Mouse (Mus musculus) C2C12 (cell line): ENCODE results near the gene Tbc1d10c. TPM values are rescaled to one million over a fixed set of nuclear protein-coding genes. Genes with fewer than 3 reads are reported as not detected.
A peak's percentile ranks its signal among the peaks of the same experiment; 100 is the strongest.

Experiments
- H3K27me3 ChIP-seq: one replicate; pipeline ENCODE4 v1.6.1; 2011; ENCODE audit not compliant: control insufficient read depth, insufficient read depth, insufficient read length
- H3K36me3 ChIP-seq: one replicate; pipeline ENCODE4 v1.6.1; 2011; ENCODE audit not compliant: control insufficient read depth, insufficient read depth
- H3K4me3 ChIP-seq: one replicate; pipeline ENCODE4 v1.5.1; 2011; ENCODE audit warnings: mild to moderate bottlenecking, control low read depth; ENCODE audit not compliant: poor library complexity, insufficient read depth, severe bottlenecking
- H3K79me2 ChIP-seq: one replicate; pipeline ENCODE4 v1.6.1; 2011; ENCODE audit not compliant: control insufficient read depth, insufficient read depth
- H3K79me3 ChIP-seq: one replicate; pipeline ENCODE4 v1.6.1; 2011; ENCODE audit warnings: low read depth, control low read depth
- H3ac ChIP-seq: one replicate; pipeline ENCODE3; 2011; ENCODE audit warnings: low read depth; ENCODE audit not compliant: control insufficient read depth, insufficient read length
- CEBPB ChIP-seq: IDR thresholded peaks from one replicate; pipeline ENCODE4 v1.6.1; 2011; ENCODE audit warnings: low read depth, mild to moderate bottlenecking, control low read depth, moderate library complexity
- CTCF ChIP-seq: IDR thresholded peaks from one replicate; pipeline ENCODE4 v1.5.1; 2011; ENCODE audit not compliant: control insufficient read depth, insufficient read depth, insufficient read length
- FOSL1 ChIP-seq: IDR thresholded peaks from one replicate; pipeline ENCODE4 v1.8.0; 2011; ENCODE audit warnings: mild to moderate bottlenecking, low read length; ENCODE audit not compliant: poor library complexity, insufficient read depth, severe bottlenecking
- MAX ChIP-seq: IDR thresholded peaks from one replicate; pipeline ENCODE4 v1.6.1; 2011; ENCODE audit warnings: mild to moderate bottlenecking, control low read depth
- MYOD1 ChIP-seq: IDR thresholded peaks from one replicate; pipeline ENCODE4 v1.6.1; 2011; ENCODE audit warnings: low read depth; ENCODE audit not compliant: control insufficient read depth, insufficient read length
- MYOG ChIP-seq: IDR thresholded peaks from one replicate; pipeline ENCODE4 v1.6.1; 2011; ENCODE audit not compliant: control insufficient read depth, insufficient read length; ENCODE audit errors: extremely low read depth
- USF1 ChIP-seq: IDR thresholded peaks from one replicate; pipeline ENCODE4 v1.6.1; 2011; ENCODE audit warnings: low read depth, mild to moderate bottlenecking, control low read depth, moderate library complexity
- polyA plus RNA-seq: library from polyadenylated mRNA; unstranded; fragments of >200 nt; fragmentation: generic; extraction: Trizol; gene quantifications from one replicate; pipeline ENCODE4 v1.2.1, GENCODE M21; 2012; ENCODE audit warnings: missing spikeins

Tbc1d10c gene
- polyA plus RNA-seq, 1 experiment = 0.26 TPM

GRCm38 (mm10) chr19:4148819-4149218, 42.3 kb downstream of the Tbc1d10c start:
- H3K27me3 ChIP-seq = no peaks in the 10 kb centered on the region
- peaks cover 15% of the 10 kb centered on the region for H3K79me3 ChIP-seq
- H3ac ChIP-seq = peak overlapping the region; percentile 97
- H3K79me2 ChIP-seq = peaks cover 28% of the 10 kb centered on the region
- TF ChIP-seq CEBPB = no peak
- peaks cover 23% of the 10 kb centered on the region for H3K36me3 ChIP-seq
- H3K4me3 ChIP-seq = peak overlapping the region; percentile 74

GRCm38 (mm10) chr19:4148491-4148806, 42.6 kb downstream of the Tbc1d10c start, which contains the start of gene Coro1b:
TSS of gene Coro1b (plus strand) at chr19:4148619.
- Histone ChIP-seq H3ac (peak within 1 kb of the TSS; percentile 97), H3K4me3 (peak within 1 kb of the TSS; percentile 74), H3K79me3 (peaks cover 15% of the 10 kb centered on the region), H3K79me2 (peaks cover 28% of the 10 kb centered on the region), H3K27me3 (no peaks in the 10 kb centered on the region), H3K36me3 (peaks cover 19% of the 10 kb centered on the region)
- peak; percentile 68 for TF ChIP-seq USF1
- no peak for TF ChIP-seq CEBPB
- TF ChIP-seq FOSL1 = no peak
- peak; percentile 24 for TF ChIP-seq MAX
- TF ChIP-seq MYOD1 = no peak
- no peak for TF ChIP-seq MYOG

- Histone ChIP-seq H3K79me2 (peaks cover 28% of the 10 kb centered on the region), H3K79me3 (peaks cover 15% of the 10 kb centered on the region), H3K27me3 (no peaks in the 10 kb centered on the region), H3K36me3 (peaks cover 18% of the 10 kb centered on the region), H3ac (peak overlapping the region; percentile 31), H3K4me3 (no peak overlapping the region)
- no peak for TF ChIP-seq MAX
- TF ChIP-seq MYOD1 = no peak
- TF ChIP-seq MYOG = no peak
- TF ChIP-seq CTCF = no peak
- TF ChIP-seq FOSL1 = no peak
- TF ChIP-seq CEBPB = no peak
- TF ChIP-seq USF1 = no peak
Observed at GRCm38 (mm10) chr19:4147782-4148490, 43.1 kb downstream of the Tbc1d10c start.

GRCm38 (mm10) chr19:4147022-4147405, 44.1 kb downstream of the Tbc1d10c start:
- peaks cover 15% of the 10 kb centered on the region for H3K36me3 ChIP-seq
- H3K79me2 ChIP-seq = peaks cover 28% of the 10 kb centered on the region
- H3ac ChIP-seq = no peak overlapping the region
- H3K4me3 ChIP-seq = no peak overlapping the region
- H3K27me3 ChIP-seq = no peaks in the 10 kb centered on the region
- TF ChIP-seq MYOD1 (no peak), USF1 (no peak), FOSL1 (no peak), MYOG (no peak), CTCF (no peak), MAX (no peak), CEBPB (no peak)
- peaks cover 15% of the 10 kb centered on the region for H3K79me3 ChIP-seq

GRCm38 (mm10) chr19:4146366-4147021, 44.6 kb downstream of the Tbc1d10c start:
- Histone ChIP-seq H3K4me3 (no peak overlapping the region), H3K79me3 (peaks cover 15% of the 10 kb centered on the region), H3ac (no peak overlapping the region), H3K36me3 (peaks cover 12% of the 10 kb centered on the region), H3K79me2 (peaks cover 28% of the 10 kb centered on the region), H3K27me3 (no peaks in the 10 kb centered on the region)
- no peak for TF ChIP-seq MYOG
- no peak for TF ChIP-seq CTCF
- no peak for TF ChIP-seq MAX
- no peak for TF ChIP-seq USF1
- no peak for TF ChIP-seq FOSL1
- TF ChIP-seq MYOD1 = no peak
- no peak for TF ChIP-seq CEBPB

GRCm38 (mm10) chr19:4145936-4146335, 45.1 kb downstream of the Tbc1d10c start:
- H3K36me3 ChIP-seq = peaks cover 10% of the 10 kb centered on the region
- no peak for TF ChIP-seq MAX
- TF ChIP-seq CTCF = no peak
- TF ChIP-seq MYOG = no peak
- no peak for TF ChIP-seq MYOD1
- no peak for TF ChIP-seq FOSL1
- no peak for TF ChIP-seq USF1
- TF ChIP-seq CEBPB = no peak
- H3K27me3 ChIP-seq = no peaks in the 10 kb centered on the region
- H3K79me2 ChIP-seq = peaks cover 24% of the 10 kb centered on the region
- no peak overlapping the region for H3ac ChIP-seq
- H3K4me3 ChIP-seq = no peak overlapping the region
- H3K79me3 ChIP-seq = peaks cover 15% of the 10 kb centered on the region
